Mouse (Mus musculus) limb, embryonic 14.5 days (tissue): ENCODE measurements around the gene Plac1. TPM values are rescaled to one million over a fixed set of nuclear protein-coding genes. Genes with fewer than 3 reads are reported as not detected.

Experiments
- ATAC-seq: fragments of 200-750 bp; cut with Nextera tagmentation; 2 replicates; pipeline ENCODE4 v1.8.0; 2017; ENCODE audit warnings: low read depth, moderate number of reproducible peaks, moderate TSS enrichment; ENCODE audit not compliant: low FRiP score
- DNase-seq: peaks from one replicate; pipeline ENCODE4 v3.0.0-alpha.2; 2015; ENCODE audit warnings: low spot score
- H3K27ac ChIP-seq: fragments of 300-500 bp; sonication (generic); replicated peaks from 2 replicates; pipeline ENCODE4 v1.5.1; 2014; ENCODE audit warnings: low read depth, mild to moderate bottlenecking, low read length, moderate library complexity, mixed read lengths
- H3K27me3 ChIP-seq: fragments of 300-500 bp; sonication (generic); 2 replicates; pipeline ENCODE4 v1.6.1; 2014; ENCODE audit warnings: low read length, mixed read lengths; ENCODE audit not compliant: control insufficient read depth, insufficient read depth
- H3K36me3 ChIP-seq: fragments of 300-500 bp; sonication (generic); 2 replicates; pipeline ENCODE4 v1.6.1; 2014; ENCODE audit warnings: mild to moderate bottlenecking, low read length, moderate library complexity, mixed read lengths; ENCODE audit not compliant: control insufficient read depth, insufficient read depth
- H3K4me1 ChIP-seq: fragments of 300-500 bp; sonication (generic); 2 replicates; pipeline ENCODE4 v1.6.1; 2014; ENCODE audit warnings: antibody characterized with exemption, low read length, mixed read lengths; ENCODE audit not compliant: control insufficient read depth, insufficient read depth
- H3K4me2 ChIP-seq: fragments of 300-500 bp; sonication (generic); replicated peaks from 2 replicates; pipeline ENCODE4 v1.6.1; 2014; ENCODE audit warnings: low read depth, mild to moderate bottlenecking, low read length, moderate library complexity; ENCODE audit not compliant: severe bottlenecking
- H3K4me3 ChIP-seq: fragments of 300-500 bp; sonication (generic); replicated peaks from 2 replicates; pipeline ENCODE4 v1.5.1; 2014; ENCODE audit warnings: low read length
- H3K9ac ChIP-seq: fragments of 300-500 bp; sonication (generic); 2 replicates; pipeline ENCODE4 v1.6.1; 2014; ENCODE audit warnings: mild to moderate bottlenecking, low read depth, low read length, moderate library complexity; ENCODE audit not compliant: severe bottlenecking
- H3K9me3 ChIP-seq: fragments of 300-500 bp; sonication (generic); 2 replicates; pipeline ENCODE4 v1.6.1; 2016; ENCODE audit warnings: low read length; ENCODE audit not compliant: control insufficient read depth
- POLR2A ChIP-seq: fragments of 200-500 bp; IDR thresholded peaks from 2 replicates; pipeline ENCODE4 v1.8.0; 2012; ENCODE audit warnings: inconsistent platforms, mild to moderate bottlenecking, moderate library complexity, borderline replicate concordance; ENCODE audit not compliant: insufficient read depth, insufficient read length; ENCODE audit errors: extremely low read depth
- WGBS: fragments of 180-500 bp; shearing (Covaris S2); extraction: QIAGEN DNeasy Blood & Tissue Kit; methylation state at CpG from one replicate; pipeline ENCODE4 v1.1.7; 2014; 5-methylcytosine and 5-hydroxymethylcytosine counted together
- polyA plus RNA-seq, 2 experiments: library from polyadenylated mRNA; depleted of rRNA in 1 of 2; stranded (reverse) in 1 of 2; unstranded in 1 of 2; fragments of >200 nt; fragmentation: Nextera tagmentation in 1 of 2; extraction: Ambion mirVana in 1 of 2; gene quantifications; 2 replicates each; pipeline versions ENCODE4 v1.2.1 to v1.2.3; 2012 to 2014

Plac1 gene
- polyA plus RNA-seq, 2 experiments = 12.6 to 14.0 TPM

DNA sequence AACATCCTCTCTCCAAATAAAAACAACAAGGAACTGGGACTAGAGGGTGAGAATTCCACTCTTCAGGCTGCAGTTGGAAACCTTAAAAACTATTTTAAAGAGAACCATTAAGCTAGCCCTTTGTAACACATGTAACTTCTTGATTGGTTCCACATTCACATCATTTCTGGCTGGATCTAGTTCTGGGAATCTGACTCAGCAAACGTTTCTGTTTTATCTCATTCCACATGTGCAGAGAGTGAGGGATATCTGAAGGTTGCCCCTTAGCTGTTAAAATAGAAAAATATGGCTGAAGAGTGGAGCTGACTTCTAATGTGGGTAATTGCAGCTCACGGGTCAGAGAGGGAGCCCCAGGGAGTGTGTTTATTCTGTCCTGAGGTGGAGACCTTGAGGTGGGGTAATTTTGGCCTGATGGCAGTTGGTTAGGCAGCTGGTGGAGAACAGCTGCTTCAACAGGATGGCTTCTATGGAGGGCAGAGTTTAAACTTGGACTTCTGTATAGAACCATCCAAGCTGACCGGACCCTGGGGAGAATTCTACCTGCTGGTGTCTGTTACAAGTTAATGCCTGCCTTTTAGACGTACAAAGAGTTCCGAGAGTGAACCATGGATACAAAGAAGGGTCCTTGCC is 151.1 kb downstream of the Plac1 start:
- peak; percentile 78 for DNase-seq
- WGBS = 55% methylated on average over 5 of the region's 5 CpGs
- H3K27ac ChIP-seq = peak overlapping the region; percentile 28

GRCm38 (mm10) chrX:53087202-53087601 is 152.7 kb downstream of the Plac1 start:
- no peak overlapping the region for H3K4me2 ChIP-seq
- no peak for DNase-seq
- no peak overlapping the region for H3K4me3 ChIP-seq
- no peak overlapping the region for H3K9ac ChIP-seq
- H3K9me3 ChIP-seq = no peaks in the 10 kb centered on the region
- WGBS = 61% methylated on average over 1 of the region's 1 CpGs
- TF ChIP-seq POLR2A = no peak
- no peaks in the 10 kb centered on the region for H3K36me3 ChIP-seq
- ATAC-seq = no peak
- no peak overlapping the region for H3K27ac ChIP-seq
- H3K4me1 ChIP-seq = peaks cover 11% of the 10 kb centered on the region
- no peaks in the 10 kb centered on the region for H3K27me3 ChIP-seq

More for the DNA sequence above, 151.1 kb downstream of the Plac1 start:
- no peaks in the 10 kb centered on the region for H3K9me3 ChIP-seq
- H3K36me3 ChIP-seq = no peaks in the 10 kb centered on the region
- H3K4me3 ChIP-seq = no peak overlapping the region
- H3K9ac ChIP-seq = no peak overlapping the region
- no peak for TF ChIP-seq POLR2A
- no peaks in the 10 kb centered on the region for H3K27me3 ChIP-seq
- no peak overlapping the region for H3K4me2 ChIP-seq
- ATAC-seq = peak; percentile 49
- peaks cover 11% of the 10 kb centered on the region for H3K4me1 ChIP-seq

- DNase-seq (peak; percentile 45), ATAC-seq (peak; percentile 86)
- Histone ChIP-seq H3K27ac (no peak overlapping the region), H3K4me2 (no peak overlapping the region), H3K9me3 (no peaks in the 10 kb centered on the region), H3K4me1 (peaks cover 11% of the 10 kb centered on the region), H3K27me3 (no peaks in the 10 kb centered on the region), H3K4me3 (no peak overlapping the region), H3K9ac (no peak overlapping the region), H3K36me3 (no peaks in the 10 kb centered on the region)
- 35% methylated on average over 5 of the region's 5 CpGs for WGBS
- no peak for TF ChIP-seq POLR2A
Measured at GRCm38 (mm10) chrX:53085559-53085958, 154.4 kb downstream of the Plac1 start.

- 87% methylated on average over 3 of the region's 3 CpGs for WGBS
- no peak for DNase-seq
- no peaks in the 10 kb centered on the region for H3K9me3 ChIP-seq
Measured at GRCm38 (mm10) chrX:53064406-53064805, 175.5 kb downstream of the Plac1 start.

DNA sequence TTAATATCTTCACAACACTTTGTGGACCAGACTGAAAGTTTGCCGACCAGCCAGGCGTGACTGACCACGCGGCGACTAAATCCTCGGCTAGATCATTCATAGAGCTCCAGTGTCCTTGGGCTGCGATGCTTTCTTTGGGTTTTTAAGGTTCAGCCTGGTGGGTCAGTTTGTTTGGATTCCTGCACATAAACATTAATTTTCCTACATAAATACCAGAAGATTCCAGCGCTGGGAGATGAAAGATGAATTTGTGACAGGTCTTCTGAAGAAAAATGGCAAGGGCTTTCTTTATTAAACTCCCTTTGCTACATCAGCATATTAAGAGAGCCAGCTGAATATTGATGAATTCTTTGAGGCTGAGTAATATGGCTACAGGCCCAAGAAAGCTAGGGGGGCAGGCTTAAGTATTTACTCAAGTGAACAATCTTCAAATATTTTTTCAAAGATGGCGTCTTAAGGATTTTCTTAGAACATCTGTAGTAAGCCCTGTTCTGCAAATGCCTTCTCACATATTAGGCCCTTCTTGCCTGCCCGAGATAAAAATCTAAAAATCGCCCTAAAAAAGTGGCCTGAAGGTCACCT is 180.4 kb downstream of the Plac1 start:
- Histone ChIP-seq H3K4me3 (peak overlapping the region; percentile 61; the same call in 1 of the 2 replicates), H3K9ac (0 out of 2 replicates have a peak overlapping the region, but pooled peaks have one; percentile 21), H3K27me3 (no peaks in the 10 kb centered on the region), H3K36me3 (peaks cover 4% of the 10 kb centered on the region; the same call in 1 of the 2 replicates), H3K4me1 (no peaks in the 10 kb centered on the region), H3K4me2 (peak overlapping the region; percentile 55), H3K27ac (peak overlapping the region; percentile 95), H3K9me3 (no peaks in the 10 kb centered on the region)
- 27% methylated on average over 11 of the region's 11 CpGs for WGBS
- ATAC-seq (no peak), DNase-seq (peak; percentile 16)
- no peak for TF ChIP-seq POLR2A

More at GRCm38 (mm10) chrX:53064406-53064805, 175.5 kb downstream of the Plac1 start:
- H3K4me1 ChIP-seq = no peaks in the 10 kb centered on the region
- no peak overlapping the region for H3K4me2 ChIP-seq
- no peaks in the 10 kb centered on the region for H3K36me3 ChIP-seq
- H3K9ac ChIP-seq = no peak overlapping the region
- TF ChIP-seq POLR2A = no peak
- H3K4me3 ChIP-seq = no peak overlapping the region
- no peak overlapping the region for H3K27ac ChIP-seq
- no peaks in the 10 kb centered on the region for H3K27me3 ChIP-seq
- no peak for ATAC-seq
